Mouse (Mus musculus) intestine, embryonic 15.5 days (tissue): ENCODE measurements around the gene Trmt61a. TPM values are rescaled to one million over a fixed set of nuclear protein-coding genes. Genes with fewer than 3 reads are reported as not detected.
A peak's percentile ranks its signal among the peaks of the same experiment; 100 is the strongest.

Experiments
- ATAC-seq: fragments of 200-750 bp; cut with Nextera tagmentation; 2 replicates; pipeline ENCODE4 v1.8.0; 2017; ENCODE audit warnings: moderate TSS enrichment, moderate library complexity
- H3K27ac ChIP-seq: fragments of 300-500 bp; sonication (generic); 2 replicates; pipeline ENCODE4 v1.5.1; 2015; ENCODE audit warnings: mild to moderate bottlenecking, inconsistent platforms
- H3K27me3 ChIP-seq: fragments of 300-500 bp; sonication (generic); replicated peaks from 2 replicates; pipeline ENCODE4 v1.6.1; 2015; ENCODE audit warnings: inconsistent platforms
- H3K36me3 ChIP-seq: fragments of 300-500 bp; sonication (generic); 2 replicates; pipeline ENCODE4 v1.6.1; 2015; ENCODE audit warnings: inconsistent platforms
- H3K4me1 ChIP-seq: fragments of 300-500 bp; sonication (generic); replicated peaks from 2 replicates; pipeline ENCODE4 v1.6.1; 2015; ENCODE audit warnings: inconsistent platforms
- H3K4me2 ChIP-seq: fragments of 300-500 bp; sonication (generic); replicated peaks from 2 replicates; pipeline ENCODE4 v1.6.1; 2015; ENCODE audit warnings: mild to moderate bottlenecking, inconsistent platforms
- H3K4me3 ChIP-seq: fragments of 300-500 bp; sonication (generic); replicated peaks from 2 replicates; pipeline ENCODE4 v1.5.1; 2015; ENCODE audit warnings: inconsistent platforms
- H3K9ac ChIP-seq: fragments of 300-500 bp; sonication (generic); 2 replicates; pipeline ENCODE4 v1.6.1; 2015; ENCODE audit warnings: inconsistent platforms
- H3K9me3 ChIP-seq: fragments of 300-500 bp; sonication (generic); 2 replicates; pipeline ENCODE4 v1.6.1; 2016; ENCODE audit warnings: inconsistent platforms
- WGBS: fragments of 180-500 bp; shearing (Covaris S2); methylation state at CpG from one replicate; pipeline ENCODE4 v1.1.7; 2015; 5-methylcytosine and 5-hydroxymethylcytosine counted together
- polyA plus RNA-seq: library from polyadenylated mRNA; unstranded; fragments of >200 nt; fragmentation: Nextera tagmentation; extraction: Ambion mirVana; gene quantifications from 2 replicates; pipeline ENCODE4 v1.2.1, GENCODE M21; 2015

The Trmt61a gene
- polyA plus RNA-seq, 1 experiment from 2014 or later, result 12.6 TPM

DNA sequence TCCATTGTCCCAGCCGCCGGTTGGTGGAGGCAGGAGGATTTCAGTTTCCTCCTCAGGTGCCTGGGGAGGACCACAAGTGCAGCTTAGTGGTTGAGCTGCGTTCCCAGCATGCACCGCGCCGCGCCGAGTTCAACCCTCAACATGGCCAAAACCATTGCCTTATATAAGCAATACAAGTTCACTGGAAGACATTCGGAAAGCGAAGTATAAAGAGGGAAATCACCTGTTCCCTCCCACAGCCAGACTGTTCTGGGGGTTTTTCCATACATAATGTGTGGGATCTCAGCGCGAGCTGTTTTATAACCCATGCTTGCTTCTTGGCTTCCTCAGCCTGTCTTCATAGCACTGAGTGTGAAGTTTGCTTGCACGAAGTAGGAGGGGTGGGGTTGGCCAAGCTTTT, 11.5 kb upstream of the Trmt61a start:
- ATAC-seq, result no peak
- Histone ChIP-seq H3K36me3 (no peaks in the 10 kb centered on the region), H3K4me2 (no peak overlapping the region), H3K9me3 (no peaks in the 10 kb centered on the region), H3K27me3 (no peaks in the 10 kb centered on the region), H3K4me3 (no peak overlapping the region), H3K27ac (no peak overlapping the region; the same call in 1 of the 2 replicates), H3K9ac (no peak overlapping the region), H3K4me1 (peaks cover 45% of the 10 kb centered on the region)
- WGBS, result 75% methylated on average over 13 of the region's 13 CpGs

DNA sequence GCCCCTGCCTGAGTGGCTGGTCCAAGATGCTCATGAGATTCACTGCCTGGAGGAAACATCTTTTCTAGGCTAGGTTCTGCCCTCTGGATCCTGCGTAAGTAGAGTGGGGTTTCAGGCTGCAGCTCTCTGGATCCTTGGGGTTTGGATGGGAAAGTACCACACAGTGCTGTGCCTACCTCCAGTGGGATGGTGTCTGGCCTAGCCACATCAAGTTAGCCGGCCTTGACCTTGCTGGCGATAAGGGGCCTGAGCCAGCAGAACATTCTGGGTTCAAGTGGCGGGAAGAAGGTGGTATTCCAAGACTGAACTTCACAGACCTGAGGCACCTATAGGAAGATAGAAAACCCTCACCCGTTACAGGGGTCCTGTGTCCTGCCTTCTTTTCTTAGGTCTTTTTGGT, 10.5 kb upstream of the Trmt61a start:
- H3K9me3 ChIP-seq, result no peaks in the 10 kb centered on the region

GRCm38 (mm10) chr12:111668457-111668912, 9.4 kb upstream of the Trmt61a start:
- Histone ChIP-seq H3K4me2 (peak overlapping the region; percentile 98), H3K4me1 (peaks cover 53% of the 10 kb centered on the region), H3K9me3 (no peaks in the 10 kb centered on the region), H3K36me3 (no peaks in the 10 kb centered on the region), H3K9ac (peak overlapping the region; percentile 36; the same call in 1 of the 2 replicates), H3K27ac (peak overlapping the region; percentile 88), H3K4me3 (peak overlapping the region; percentile 70; the same call in 1 of the 2 replicates), H3K27me3 (0 out of 2 replicates have a peak, but pooled peaks cover 8% of the 10 kb centered on the region)
- peak; percentile 64 for ATAC-seq
- 7% methylated on average over 8 of the region's 8 CpGs for WGBS

More for the DNA sequence above, 10.5 kb upstream of the Trmt61a start:
- Histone ChIP-seq H3K36me3 (no peaks in the 10 kb centered on the region), H3K27ac (0 out of 2 replicates have a peak overlapping the region, but pooled peaks have one; percentile 14), H3K27me3 (no peaks in the 10 kb centered on the region), H3K4me2 (no peak overlapping the region), H3K4me1 (peaks cover 49% of the 10 kb centered on the region), H3K4me3 (no peak overlapping the region), H3K9ac (no peak overlapping the region)
- WGBS, result 85% methylated on average over 5 of the region's 5 CpGs
- no peak for ATAC-seq

DNA sequence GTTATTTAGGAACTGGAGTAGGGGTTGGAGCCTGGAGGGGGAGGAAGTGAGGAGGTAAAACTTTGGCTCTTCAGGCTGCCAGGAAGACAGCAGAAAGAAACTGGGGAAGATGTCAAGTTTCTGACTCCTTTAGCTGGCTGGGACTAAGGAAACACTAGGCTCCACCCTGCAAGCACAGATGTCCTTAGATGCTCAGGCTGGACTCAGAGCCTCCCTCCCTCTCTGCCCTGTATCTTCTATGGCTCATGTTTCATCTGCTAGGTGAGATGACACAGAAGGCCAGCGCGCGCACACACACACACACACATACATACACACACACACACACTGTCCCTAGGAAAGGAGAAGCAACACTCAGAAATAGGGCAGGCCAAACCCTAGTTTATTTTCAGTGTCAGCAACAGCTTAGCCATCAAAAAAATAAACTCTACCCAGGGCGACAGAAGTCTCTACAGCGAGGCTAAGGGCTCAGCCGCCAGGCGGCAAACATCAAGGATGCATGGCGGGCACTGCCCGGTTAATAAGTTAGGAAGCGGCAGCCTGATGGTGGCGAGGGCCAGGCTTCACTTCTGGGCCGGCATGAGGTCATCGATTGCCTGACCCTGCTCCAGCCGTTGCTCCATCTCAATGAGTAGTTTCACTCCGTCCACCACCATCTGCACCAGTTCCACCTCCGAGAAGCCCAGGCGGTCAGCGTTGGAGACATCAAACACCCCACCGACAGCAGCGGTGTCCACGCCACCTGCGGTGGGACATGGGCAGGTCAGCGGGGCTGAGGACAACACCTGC, 8.7 kb upstream of the Trmt61a start:
- no peaks in the 10 kb centered on the region for H3K9me3 ChIP-seq
- H3K36me3 ChIP-seq, result no peaks in the 10 kb centered on the region
- peaks cover 46% of the 10 kb centered on the region for H3K4me1 ChIP-seq
- peak overlapping the region; percentile 36; the same call in 1 of the 2 replicates for H3K9ac ChIP-seq
- 0 out of 2 replicates have a peak, but pooled peaks cover 12% of the 10 kb centered on the region for H3K27me3 ChIP-seq
- peak overlapping the region; percentile 70 for H3K4me3 ChIP-seq
- ATAC-seq, result 0 out of 2 replicates have a peak, but pooled peaks have one; percentile 1
- H3K27ac ChIP-seq, result peak overlapping the region; percentile 88
- 65% methylated on average over 22 of the region's 23 CpGs for WGBS
- peak overlapping the region; percentile 98 for H3K4me2 ChIP-seq

DNA sequence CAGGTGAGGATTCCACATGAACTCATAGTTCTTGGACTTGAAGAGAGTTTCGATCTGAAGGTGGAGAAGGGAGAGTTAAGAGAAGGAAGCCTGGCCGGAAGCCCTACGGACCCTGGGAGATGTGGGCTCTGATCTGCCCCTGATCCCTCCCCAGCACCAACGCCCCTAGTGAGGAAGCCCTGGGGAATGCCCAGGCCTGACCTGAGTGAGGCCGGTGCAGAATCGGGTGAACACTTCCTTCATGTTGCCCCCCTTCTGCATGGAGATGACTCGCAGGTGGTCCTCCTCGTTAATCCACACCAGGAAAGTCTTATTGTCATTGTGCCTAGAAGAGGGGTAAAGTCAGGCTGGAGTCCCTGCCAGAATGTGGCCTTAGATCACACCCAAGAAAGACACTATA, 7.9 kb upstream of the Trmt61a start:
- 56% methylated on average over 8 of the region's 8 CpGs for WGBS
- Histone ChIP-seq H3K4me2 (peak overlapping the region; percentile 98), H3K9me3 (no peaks in the 10 kb centered on the region), H3K36me3 (no peaks in the 10 kb centered on the region), H3K27me3 (0 out of 2 replicates have a peak, but pooled peaks cover 12% of the 10 kb centered on the region), H3K4me3 (peak overlapping the region; percentile 70), H3K4me1 (peaks cover 43% of the 10 kb centered on the region), H3K27ac (no peak overlapping the region), H3K9ac (peak overlapping the region; percentile 73)
- no peak for ATAC-seq

- Histone ChIP-seq H3K9ac (peak overlapping the region; percentile 73), H3K27ac (no peak overlapping the region)
Observed at GRCm38 (mm10) chr12:111670371-111670971, 7.4 kb upstream of the Trmt61a start.

GRCm38 (mm10) chr12:111670976-111671375, 6.9 kb upstream of the Trmt61a start:
- H3K4me1 ChIP-seq, result peaks cover 50% of the 10 kb centered on the region
- no peaks in the 10 kb centered on the region for H3K36me3 ChIP-seq
- H3K4me2 ChIP-seq, result peak overlapping the region; percentile 98
- peak overlapping the region; percentile 63 for H3K27ac ChIP-seq
- H3K9ac ChIP-seq, result peak overlapping the region; percentile 73
- H3K9me3 ChIP-seq, result no peaks in the 10 kb centered on the region
- WGBS, result 2% methylated on average over 35 of the region's 35 CpGs
- ATAC-seq, result 0 out of 2 replicates have a peak, but pooled peaks have one; percentile 1
- H3K27me3 ChIP-seq, result 0 out of 2 replicates have a peak, but pooled peaks cover 12% of the 10 kb centered on the region
- peak overlapping the region; percentile 70 for H3K4me3 ChIP-seq

More at GRCm38 (mm10) chr12:111670371-111670971, 7.4 kb upstream of the Trmt61a start:
- H3K9me3 ChIP-seq, result no peaks in the 10 kb centered on the region
- peak overlapping the region; percentile 98 for H3K4me2 ChIP-seq
- H3K4me1 ChIP-seq, result peaks cover 48% of the 10 kb centered on the region
- 0 out of 2 replicates have a peak, but pooled peaks have one; percentile 1 for ATAC-seq
- no peaks in the 10 kb centered on the region for H3K36me3 ChIP-seq
- 0 out of 2 replicates have a peak, but pooled peaks cover 12% of the 10 kb centered on the region for H3K27me3 ChIP-seq
- H3K4me3 ChIP-seq, result peak overlapping the region; percentile 70
- WGBS, result 17% methylated on average over 29 of the region's 29 CpGs

- Histone ChIP-seq H3K4me2 (peak overlapping the region; percentile 98), H3K4me1 (peaks cover 53% of the 10 kb centered on the region), H3K9me3 (no peaks in the 10 kb centered on the region), H3K36me3 (no peaks in the 10 kb centered on the region), H3K27ac (peak overlapping the region; percentile 67), H3K9ac (peak overlapping the region; percentile 73), H3K27me3 (0 out of 2 replicates have a peak, but pooled peaks cover 12% of the 10 kb centered on the region), H3K4me3 (peak overlapping the region; percentile 70)
- under 1% methylated on average over 34 of the region's 34 CpGs for WGBS
- ATAC-seq, result peak; percentile 3; the same call in 1 of the 2 replicates
Observed at GRCm38 (mm10) chr12:111671431-111671902, 6.4 kb upstream of the Trmt61a start.

DNA sequence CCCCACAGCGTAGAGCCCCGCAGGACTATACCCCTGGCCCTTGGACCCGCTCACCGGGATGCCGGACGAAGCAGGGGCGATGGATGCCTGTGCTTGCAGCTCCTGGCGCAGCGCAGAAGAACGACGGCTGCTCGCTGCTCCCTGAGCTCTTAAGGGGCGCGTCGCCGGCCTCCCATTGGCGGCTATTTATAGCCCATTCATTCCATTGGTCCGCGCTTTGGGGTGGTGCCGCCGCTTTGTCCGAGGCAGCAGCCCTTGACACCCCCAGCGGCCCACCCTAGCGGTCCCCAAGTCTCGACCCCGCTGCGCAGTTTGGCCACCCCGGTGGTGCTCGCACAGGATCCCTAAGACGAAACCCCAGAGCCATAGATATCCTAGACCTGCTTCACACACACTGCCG, 5.7 kb upstream of the Trmt61a start, which contains the start of gene Ckb:
Gene Ckb (minus strand): TSS at position 163 of the 400 bp plus-strand sequence.
- Histone ChIP-seq H3K36me3 (no peaks in the 10 kb centered on the region), H3K27ac (peak within 1 kb of the TSS; percentile 67), H3K27me3 (0 out of 2 replicates have a peak, but pooled peaks cover 12% of the 10 kb centered on the region), H3K4me2 (peak within 1 kb of the TSS; percentile 98), H3K4me1 (peaks cover 61% of the 10 kb centered on the region), H3K9me3 (no peaks in the 10 kb centered on the region), H3K4me3 (peak within 1 kb of the TSS; percentile 70), H3K9ac (peak within 1 kb of the TSS; percentile 73)
- under 1% methylated on average over 31 of the region's 31 CpGs for WGBS
- peak; percentile 67 for ATAC-seq

- WGBS, result 12% methylated on average over 12 of the region's 12 CpGs
- Histone ChIP-seq H3K4me2 (peak overlapping the region; percentile 98), H3K9ac (peak overlapping the region; percentile 73; the same call in 1 of the 2 replicates), H3K27me3 (0 out of 2 replicates have a peak, but pooled peaks cover 12% of the 10 kb centered on the region), H3K36me3 (no peaks in the 10 kb centered on the region), H3K9me3 (no peaks in the 10 kb centered on the region), H3K4me1 (peaks cover 65% of the 10 kb centered on the region), H3K4me3 (peak overlapping the region; percentile 70), H3K27ac (no peak overlapping the region)
- no peak for ATAC-seq
Observed at GRCm38 (mm10) chr12:111672581-111672980, 5.3 kb upstream of the Trmt61a start.

DNA sequence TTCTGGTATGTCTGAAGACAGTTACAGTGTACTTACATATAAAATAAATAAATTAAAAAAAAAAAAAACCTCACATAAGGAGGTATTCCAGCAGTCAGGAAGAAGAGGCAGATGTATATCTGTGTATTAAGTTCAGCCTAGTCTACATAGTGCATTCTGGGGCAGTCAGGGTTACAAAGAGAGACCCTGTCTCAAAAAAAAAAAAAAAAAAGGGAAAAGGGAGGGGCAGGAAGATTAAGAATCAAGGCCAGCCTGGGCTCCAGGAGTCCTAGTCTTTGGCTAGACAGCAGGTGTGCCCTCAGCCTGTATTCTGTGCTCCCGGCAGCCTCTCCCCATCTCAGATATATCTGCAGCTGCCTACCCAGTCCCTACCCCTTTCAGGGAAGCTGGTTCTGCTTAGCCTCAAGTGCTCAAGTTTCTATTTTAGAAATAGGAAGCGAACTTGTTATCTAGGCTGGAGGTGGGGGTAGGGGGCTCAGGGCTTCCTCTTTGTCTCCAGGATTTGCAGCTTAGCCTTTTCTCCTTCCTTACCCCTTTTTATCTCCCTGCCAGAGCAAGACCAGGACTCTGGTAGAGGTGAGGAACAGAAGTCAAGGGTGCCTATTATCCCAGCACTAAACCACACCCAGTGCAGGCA, 2.9 kb upstream of the Trmt61a start:
- H3K4me3 ChIP-seq, result no peak overlapping the region
- H3K9ac ChIP-seq, result no peak overlapping the region
- WGBS, result 48% methylated on average over 2 of the region's 2 CpGs
- H3K27me3 ChIP-seq, result 0 out of 2 replicates have a peak, but pooled peaks cover 12% of the 10 kb centered on the region
- H3K9me3 ChIP-seq, result no peaks in the 10 kb centered on the region
- H3K27ac ChIP-seq, result peak overlapping the region; percentile 81
- H3K4me2 ChIP-seq, result 0 out of 2 replicates have a peak overlapping the region, but pooled peaks have one; percentile 12
- H3K4me1 ChIP-seq, result peaks cover 62% of the 10 kb centered on the region
- no peaks in the 10 kb centered on the region for H3K36me3 ChIP-seq
- ATAC-seq, result peak; percentile 7; the same call in 1 of the 2 replicates
